Mouse (Mus musculus) MEL (cell line): Measurements from ENCODE around the gene Sytl3. TPM values are rescaled to one million over a fixed set of nuclear protein-coding genes. Genes with fewer than 3 reads are reported as not detected.

Experiments used
- DNase-seq: peaks from one replicate; pipeline ENCODE4 v3.0.0; 2011; ENCODE audit warnings: low read depth, low spot score
- H3K27ac ChIP-seq: 2 replicates; pipeline ENCODE4 v1.5.1; 2012; ENCODE audit warnings: low read depth, mild to moderate bottlenecking, control low read depth, low read length, moderate library complexity; ENCODE audit not compliant: control insufficient read depth
- H3K27me3 ChIP-seq, 2 experiments: fragments of 150-350 bp in 1 of 2; sonication (generic) in 1 of 2; 2 replicates each; pipeline ENCODE4 v1.6.1; 2012; ENCODE audit warnings: low read length in 2 of 2, mild to moderate bottlenecking in 2 of 2, improper control_type of control experiment in 1 of 2, moderate library complexity in 1 of 2; ENCODE audit not compliant: insufficient read depth in 2 of 2, control insufficient read depth in 1 of 2
- H3K36me3 ChIP-seq, 2 experiments: 2 replicates each; pipeline ENCODE4 v1.6.1; 2012 to 2014; ENCODE audit warnings: low read length in 2 of 2, improper control_type of control experiment in 1 of 2, inconsistent platforms in 1 of 2, mild to moderate bottlenecking in 1 of 2; ENCODE audit not compliant: insufficient read depth in 2 of 2, control insufficient read depth in 1 of 2
- H3K4me1 ChIP-seq, 2 experiments: fragments of 150-350 bp in 1 of 2; sonication (generic) in 1 of 2; 2 replicates each; pipeline ENCODE4 v1.6.1; 2012; ENCODE audit warnings: low read length in 2 of 2, improper control_type of control experiment in 1 of 2, mild to moderate bottlenecking in 1 of 2; ENCODE audit not compliant: insufficient read depth in 2 of 2, control insufficient read depth in 1 of 2
- H3K4me3 ChIP-seq, 2 experiments: fragments of 150-350 bp in 1 of 2; sonication (generic) in 1 of 2; 2 replicates each; pipeline ENCODE4 v1.5.1; 2012; ENCODE audit warnings: low read depth in 2 of 2, low read length in 2 of 2, mild to moderate bottlenecking in 2 of 2, moderate library complexity in 2 of 2, control low read depth in 1 of 2, improper control_type of control experiment in 1 of 2; ENCODE audit not compliant: control insufficient read depth in 1 of 2, insufficient read depth in 1 of 2
- H3K79me2 ChIP-seq: 2 replicates; pipeline ENCODE4 v1.6.1; 2012; ENCODE audit warnings: mild to moderate bottlenecking, low read length, moderate library complexity; ENCODE audit not compliant: control insufficient read depth, poor library complexity, insufficient read depth
- H3K9ac ChIP-seq: 2 replicates; pipeline ENCODE4 v1.6.1; 2012; ENCODE audit warnings: low read depth, mild to moderate bottlenecking, control low read depth, low read length, moderate library complexity; ENCODE audit not compliant: control insufficient read depth, poor library complexity, severe bottlenecking
- H3K9me3 ChIP-seq: fragments of 150-350 bp; sonication (generic); replicated peaks from 2 replicates; pipeline ENCODE4 v1.6.1; 2012; ENCODE audit warnings: mild to moderate bottlenecking, low read length, improper control_type of control experiment, moderate library complexity; ENCODE audit not compliant: insufficient read depth
- CHD1 ChIP-seq: IDR thresholded peaks from 2 replicates; pipeline ENCODE4 v1.6.1; 2012; ENCODE audit warnings: low read depth, mild to moderate bottlenecking, inconsistent platforms, low read length, improper control_type of control experiment
- CHD2 ChIP-seq: IDR thresholded peaks from 2 replicates; pipeline ENCODE4 v1.6.1; 2011; ENCODE audit warnings: low read length, improper control_type of control experiment
- CTCF ChIP-seq, 3 experiments: IDR thresholded peaks in 2 of 3; conservative IDR thresholded peaks in 1 of 3; 2 replicates each; pipeline ENCODE4 v1.5.1; 2011 to 2012; ENCODE audit warnings: low read length in 3 of 3, low read depth in 2 of 3, mild to moderate bottlenecking in 2 of 3, improper control_type of control experiment in 1 of 3, inconsistent platforms in 1 of 3, mixed read lengths in 1 of 3, moderate library complexity in 1 of 3; ENCODE audit not compliant: control insufficient read depth in 1 of 3, insufficient read depth in 1 of 3, poor library complexity in 1 of 3, severe bottlenecking in 1 of 3
- E2F4 ChIP-seq: IDR thresholded peaks from 2 replicates; pipeline ENCODE4 v1.6.1; 2011; ENCODE audit warnings: low read depth, low read length, improper control_type of control experiment, borderline replicate concordance
- ELF1 ChIP-seq: IDR thresholded peaks from 2 replicates; pipeline ENCODE4 v1.6.1; 2014; ENCODE audit warnings: low read depth, mild to moderate bottlenecking, inconsistent platforms, low read length, improper control_type of control experiment, moderate library complexity
- ETS1 ChIP-seq: IDR thresholded peaks from 2 replicates; pipeline ENCODE4 v1.6.1; 2012; ENCODE audit warnings: low read depth, mild to moderate bottlenecking, inconsistent platforms, low read length, improper control_type of control experiment, moderate library complexity
- GABPA ChIP-seq: IDR thresholded peaks from 2 replicates; pipeline ENCODE4 v1.6.1; 2012; ENCODE audit warnings: low read depth, mild to moderate bottlenecking, inconsistent platforms, low read length, improper control_type of control experiment, moderate library complexity
- GATA1 ChIP-seq: IDR thresholded peaks from 2 replicates; pipeline ENCODE4 v1.6.1; 2011; ENCODE audit warnings: low read depth, low read length, improper control_type of control experiment
- HCFC1 ChIP-seq: IDR thresholded peaks from 2 replicates; pipeline ENCODE4 v1.6.1; 2012; ENCODE audit warnings: low read depth, mild to moderate bottlenecking, inconsistent platforms, low read length, improper control_type of control experiment, moderate library complexity
- JUND ChIP-seq: IDR thresholded peaks from 2 replicates; pipeline ENCODE4 v1.6.1; 2011; ENCODE audit warnings: low read depth, mild to moderate bottlenecking, improper control_type of control experiment, low read length
- MAFK ChIP-seq: IDR thresholded peaks from 2 replicates; pipeline ENCODE4 v1.6.1; 2011; ENCODE audit warnings: low read depth, mild to moderate bottlenecking, low read length, improper control_type of control experiment, borderline replicate concordance
- MAX ChIP-seq: IDR thresholded peaks from 2 replicates; pipeline ENCODE4 v1.6.1; 2011; ENCODE audit warnings: low read length, improper control_type of control experiment
- MAZ ChIP-seq: IDR thresholded peaks from 2 replicates; pipeline ENCODE4 v1.6.1; 2012; ENCODE audit warnings: low read depth, mild to moderate bottlenecking, inconsistent platforms, low read length, improper control_type of control experiment
- MXI1 ChIP-seq: IDR thresholded peaks from 2 replicates; pipeline ENCODE4 v1.6.1; 2011; ENCODE audit warnings: mild to moderate bottlenecking, low read depth, low read length, improper control_type of control experiment
- MYB ChIP-seq: IDR thresholded peaks from 2 replicates; pipeline ENCODE4 v1.6.1; 2011; ENCODE audit warnings: mild to moderate bottlenecking, low read depth, low read length, improper control_type of control experiment
- NELFE ChIP-seq: IDR thresholded peaks from 2 replicates; pipeline ENCODE4 v1.6.1; 2011; ENCODE audit warnings: low read depth, low read length, improper control_type of control experiment
- RAD21 ChIP-seq: IDR thresholded peaks from 2 replicates; pipeline ENCODE4 v1.6.1; 2011; ENCODE audit warnings: mild to moderate bottlenecking, low read depth, low read length, improper control_type of control experiment
- RCOR1 ChIP-seq: IDR thresholded peaks from 2 replicates; pipeline ENCODE4 v1.6.1; 2012; ENCODE audit warnings: low read depth, mild to moderate bottlenecking, inconsistent platforms, low read length, improper control_type of control experiment
- SIN3A ChIP-seq: IDR thresholded peaks from 2 replicates; pipeline ENCODE4 v1.6.1; 2012; ENCODE audit warnings: low read length, improper control_type of control experiment, inconsistent platforms
- SMC3 ChIP-seq: IDR thresholded peaks from 2 replicates; pipeline ENCODE4 v1.6.1; 2011; ENCODE audit warnings: low read depth, low read length, improper control_type of control experiment
- TBP ChIP-seq: IDR thresholded peaks from 2 replicates; pipeline ENCODE4 v1.8.0; 2011; ENCODE audit warnings: low read depth, low read length, improper control_type of control experiment
- UBTF ChIP-seq: IDR thresholded peaks from 2 replicates; pipeline ENCODE4 v1.6.1; 2012; ENCODE audit warnings: low read depth, mild to moderate bottlenecking, inconsistent platforms, low read length, improper control_type of control experiment, moderate library complexity, borderline replicate concordance; ENCODE audit not compliant: insufficient read depth
- USF1 ChIP-seq: IDR thresholded peaks from 2 replicates; pipeline ENCODE4 v1.6.1; 2014; ENCODE audit warnings: low read depth, mild to moderate bottlenecking, inconsistent platforms, low read length, improper control_type of control experiment, moderate library complexity
- USF2 ChIP-seq, 2 experiments: IDR thresholded peaks; 2 replicates each; pipeline ENCODE4 v1.6.1; 2011 to 2012; ENCODE audit warnings: improper control_type of control experiment in 2 of 2, low read length in 2 of 2, borderline replicate concordance in 1 of 2, inconsistent platforms in 1 of 2, low read depth in 1 of 2, mild to moderate bottlenecking in 1 of 2; ENCODE audit not compliant: insufficient read depth in 1 of 2
- ZC3H11A ChIP-seq: IDR thresholded peaks from 2 replicates; pipeline ENCODE4 v1.6.1; 2012; ENCODE audit warnings: low read depth, mild to moderate bottlenecking, inconsistent platforms, low read length, improper control_type of control experiment
- ZKSCAN1 ChIP-seq: IDR thresholded peaks from 2 replicates; pipeline ENCODE4 v1.6.1; 2012; ENCODE audit warnings: low read depth, mild to moderate bottlenecking, inconsistent platforms, low read length, improper control_type of control experiment, moderate library complexity
- ZMIZ1 ChIP-seq: IDR thresholded peaks from 2 replicates; pipeline ENCODE4 v1.6.1; 2012; ENCODE audit warnings: low read depth, mild to moderate bottlenecking, inconsistent platforms, low read length, improper control_type of control experiment, moderate library complexity
- ZNF384 ChIP-seq: IDR thresholded peaks from 2 replicates; pipeline ENCODE4 v1.6.1; 2012; ENCODE audit warnings: low read depth, mild to moderate bottlenecking, inconsistent platforms, low read length, improper control_type of control experiment
- polyA plus RNA-seq, 2 experiments: library from polyadenylated mRNA; stranded (reverse) in 1 of 2; unstranded in 1 of 2; fragments of >175 nt in 1 of 2; fragments of >200 nt in 1 of 2; gene quantifications; 2 replicates each; pipeline versions ENCODE4 v1.2.1 to v1.2.4; 2012; ENCODE audit warnings: low replicate concordance in 2 of 2, low read depth in 1 of 2; ENCODE audit not compliant: insufficient read length in 2 of 2, insufficient read depth in 1 of 2, missing spikeins in 1 of 2
- total RNA-seq: library from RNA; depleted of rRNA; stranded (reverse); fragments of 300-350 nt; gene quantifications from 2 replicates; pipeline ENCODE4 v1.2.3, GENCODE M21; 2012

Gene Sytl3
- total and polyA plus RNA-seq, 3 experiments, result not detected

DNA sequence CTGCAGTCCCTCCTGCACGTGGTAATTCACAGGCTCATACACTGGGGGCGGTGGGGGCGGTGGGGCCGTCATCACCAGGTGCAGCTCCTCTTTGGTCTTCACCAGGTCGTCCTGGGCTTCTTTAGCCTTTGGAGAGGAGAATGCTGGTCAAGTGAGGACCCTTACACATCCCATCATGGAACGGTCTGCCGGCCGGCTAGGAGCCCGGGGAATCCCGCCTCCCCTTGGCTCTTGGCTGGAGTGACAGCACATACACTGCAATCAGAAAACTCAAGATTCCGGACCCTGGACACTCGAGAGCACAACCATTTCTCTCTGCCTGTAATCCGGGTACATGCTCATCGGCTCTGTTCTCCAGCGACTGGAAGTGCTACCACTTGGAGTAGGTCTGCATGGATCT, 80.9 kb downstream of the Sytl3 start:
- Histone ChIP-seq H3K9ac (no peak overlapping the region), H3K27ac (no peak overlapping the region), H3K36me3 (peaks cover 1 to 9% of the 10 kb centered on the region in 2 experiments; a peak in 3 of 4 replicates), H3K27me3 (no peaks in the 10 kb centered on the region), H3K4me3 (no peak overlapping the region), H3K4me1 (peaks cover 3 to 10% of the 10 kb centered on the region in 2 experiments), H3K79me2 (no peaks in the 10 kb centered on the region), H3K9me3 (no peaks in the 10 kb centered on the region)
- no peak for DNase-seq
- TF ChIP-seq ELF1 (no peak), ZKSCAN1 (no peak), MAX (no peak), UBTF (no peak), ZNF384 (no peak), GABPA (no peak), NELFE (no peak), SIN3A (no peak), CHD1 (no peak), GATA1 (no peak), USF2 (IDR thresholded peaks at IDR 0.05; ENCODE audit: borderline replicate concordance in 1 of 2, insufficient read depth in 1 of 2, low read depth in 1 of 2, low read length in 2 of 2) (no peak), JUND (no peak), TBP (no peak), MXI1 (no peak), HCFC1 (no peak), MAZ (no peak)
- TF ChIP-seq, all 39 proteins: peak for 0

DNA sequence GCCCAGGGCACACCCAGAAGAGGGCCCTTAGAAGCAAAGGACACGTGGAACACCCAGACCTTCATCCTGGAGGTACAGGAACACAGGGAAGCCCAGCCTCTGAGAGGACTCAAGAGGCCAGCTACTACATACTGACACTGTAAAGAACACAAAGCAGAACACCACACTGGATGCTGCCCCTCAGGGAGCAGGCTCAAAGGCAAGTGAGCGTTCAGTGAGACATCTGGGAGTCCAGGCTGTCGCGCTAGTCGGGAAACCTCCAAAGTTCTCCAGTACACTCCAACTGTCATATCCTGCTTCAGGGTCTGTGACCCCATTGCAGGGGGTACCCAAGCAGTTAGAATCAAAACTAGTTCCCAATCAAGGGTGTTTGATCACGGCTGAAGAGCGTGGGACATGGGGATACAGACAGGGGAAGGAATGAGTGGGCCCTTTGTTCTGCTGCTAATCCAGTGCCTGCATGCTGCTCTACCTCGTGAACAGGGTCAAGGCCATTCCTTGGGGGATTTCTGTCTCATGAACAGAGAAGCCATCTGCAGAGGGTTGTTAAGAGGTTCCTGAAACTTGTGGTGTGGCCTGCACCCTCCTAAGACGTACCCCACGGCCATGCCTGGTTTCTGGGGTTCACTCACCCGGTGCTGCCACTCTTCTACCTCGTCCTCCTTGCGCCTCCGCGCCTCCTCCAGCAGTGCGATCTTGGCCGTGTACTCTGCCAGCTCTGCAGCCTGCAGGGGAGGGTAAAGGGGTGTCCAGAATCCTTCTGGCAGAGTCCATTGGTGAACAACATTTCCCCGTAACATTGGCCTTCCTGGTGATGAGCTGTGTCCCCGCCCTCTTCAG, 81.7 kb downstream of the Sytl3 start:
- Histone ChIP-seq H3K4me1 (peaks cover 3 to 10% of the 10 kb centered on the region in 2 experiments), H3K27ac (no peak overlapping the region), H3K9ac (no peak overlapping the region), H3K36me3 (peaks cover 2 to 9% of the 10 kb centered on the region in 2 experiments; a peak in 3 of 4 replicates), H3K27me3 (no peaks in the 10 kb centered on the region), H3K79me2 (no peaks in the 10 kb centered on the region), H3K9me3 (no peaks in the 10 kb centered on the region), H3K4me3 (no peak overlapping the region)
- no peak for DNase-seq
- TF ChIP-seq CHD1 (no peak), ZKSCAN1 (no peak), RCOR1 (no peak), CHD2 (no peak), ZMIZ1 (no peak), E2F4 (no peak), GABPA (no peak), CTCF (IDR thresholded peaks at IDR 0.05 in 2 of 3, conservative IDR thresholded peaks at IDR 0.05 in 1 of 3; ENCODE audit: control insufficient read depth in 1 of 3, insufficient read depth in 1 of 3, low read depth in 2 of 3, low read length in 3 of 3, poor library complexity in 1 of 3, severe bottlenecking in 1 of 3) (no peak), JUND (no peak), TBP (no peak), MYB (no peak), MAX (no peak), SMC3 (no peak), ETS1 (no peak), RAD21 (no peak), MAFK (no peak), HCFC1 (no peak), ZC3H11A (no peak), USF1 (no peak)
- TF ChIP-seq, all 39 proteins: peak for 0
